Mouse (Mus musculus) ES-E14 (cell line): ENCODE results near the gene Tex14.

Experiments used
- HCFC1 ChIP-seq: IDR thresholded peaks from 2 replicates; pipeline ENCODE4 v1.6.1; 2012; ENCODE audit warnings: low read length, inconsistent platforms, borderline replicate concordance; ENCODE audit not compliant: insufficient read depth
- MAFK ChIP-seq: IDR thresholded peaks from 2 replicates; pipeline ENCODE4 v1.6.1; 2014; ENCODE audit warnings: mild to moderate bottlenecking, low read depth, low read length, inconsistent platforms; ENCODE audit not compliant: insufficient read depth
- ZC3H11A ChIP-seq: IDR thresholded peaks from 2 replicates; pipeline ENCODE4 v1.6.1; 2012; ENCODE audit warnings: low read depth, mild to moderate bottlenecking, inconsistent platforms, low read length, borderline replicate concordance
- ZNF384 ChIP-seq: IDR thresholded peaks from 2 replicates; pipeline ENCODE4 v1.6.1; 2012; ENCODE audit warnings: low read depth, low read length, inconsistent platforms

DNA sequence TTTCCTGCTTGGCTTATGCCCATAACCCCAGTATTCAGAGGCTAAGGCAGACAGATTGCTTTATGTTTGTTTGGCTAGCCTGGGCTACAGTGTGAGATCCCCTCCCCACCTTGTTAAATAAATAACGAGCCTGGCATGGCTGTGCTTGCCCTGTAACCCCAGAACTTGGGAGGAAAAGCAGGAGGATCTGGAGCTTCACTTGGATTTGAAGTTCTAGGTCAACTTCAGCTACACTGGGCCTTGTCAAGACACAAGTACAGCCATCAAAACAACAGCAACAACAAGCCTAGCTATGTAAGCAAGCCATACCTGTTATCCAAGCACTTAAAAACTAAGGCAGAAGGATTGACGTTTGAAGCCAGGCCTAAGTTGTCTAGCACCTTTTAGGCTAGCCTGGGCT, 25.5 kb downstream of the Tex14 start:
- TF ChIP-seq ZC3H11A (no peak), MAFK (no peak), ZNF384 (no peak), HCFC1 (no peak)
